Mouse (Mus musculus): ENCODE results near the gene Gm8720.
"Not testable (repeated sequence)": the region's sequence is repeated elsewhere in the genome, so short reads cannot be mapped to it uniquely, and the experiment has no call there.

The Gm8720 gene

DNA sequence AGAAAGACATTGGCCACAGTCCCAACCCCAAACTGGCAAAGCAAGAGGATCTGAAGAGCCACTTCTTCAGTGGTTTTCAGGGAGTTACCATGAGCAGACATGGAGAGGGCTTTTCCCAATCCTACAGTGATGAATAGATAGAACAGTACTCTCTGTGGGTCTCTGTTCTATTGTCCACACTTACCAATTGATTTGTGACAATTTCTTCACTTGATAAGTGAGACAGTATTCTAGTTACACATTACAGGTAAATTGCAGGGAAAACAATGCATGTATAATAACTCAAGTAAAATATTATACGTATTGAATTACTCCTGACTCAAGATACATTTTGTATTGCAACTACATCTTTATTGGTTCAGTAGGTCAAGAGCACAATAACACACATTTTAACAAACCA lies at the start of gene Gm8720:
TSS of gene Gm8720 (minus strand) at position 101 of the 400 bp plus-strand sequence.
- not testable (repeated sequence) for DNase-seq

DNA sequence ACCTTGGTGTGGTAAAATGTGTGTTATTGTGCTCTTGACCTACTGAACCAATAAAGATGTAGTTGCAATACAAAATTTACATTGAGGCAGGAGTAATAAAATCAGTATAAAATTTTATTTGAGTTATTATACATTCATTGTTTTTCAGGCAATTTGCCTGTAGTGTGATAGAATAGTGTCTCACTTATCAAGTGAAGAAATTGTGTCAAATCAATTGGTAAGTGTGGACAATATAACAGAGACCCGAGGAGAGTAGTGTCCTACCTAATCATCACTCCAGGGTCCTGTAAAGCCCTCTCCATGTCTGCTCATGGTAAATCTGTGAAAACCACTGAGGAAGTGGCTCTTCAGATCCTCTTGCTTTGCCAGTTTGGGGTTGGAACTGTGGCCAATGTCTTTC lies 12.0 kb downstream of the Gm8720 start, which contains the start of gene Vmn1r163:
TSS of gene Vmn1r163 (plus strand) at position 301 of the 400 bp plus-strand sequence.
- DNase-seq, result not testable (repeated sequence)

DNA sequence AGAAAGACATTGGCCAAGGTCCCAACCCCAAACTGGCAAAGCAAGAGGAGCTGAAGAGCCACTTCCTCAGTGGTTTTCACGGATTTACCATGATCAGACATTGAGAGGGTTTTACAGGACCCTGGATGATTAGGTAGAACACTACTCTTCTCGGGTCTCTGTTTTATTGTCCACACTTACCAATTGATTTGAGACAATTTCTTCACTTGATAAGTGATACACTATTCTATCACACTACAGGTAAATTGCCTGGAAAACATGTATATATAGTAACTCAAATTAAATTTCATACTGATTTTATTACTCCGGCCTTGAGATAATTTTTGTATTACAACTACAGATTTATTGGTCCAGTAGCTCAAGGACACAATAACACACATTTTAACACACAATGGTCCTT lies 47.4 kb downstream of the Gm8720 start, which contains the start of gene Gm4216:
TSS of gene Gm4216 (minus strand) at position 101 of the 400 bp plus-strand sequence.
- DNase-seq, result not testable (repeated sequence)

All from right cerebral cortex, postnatal 25 days (tissue).